Mouse (Mus musculus) heart, embryonic 14.5 days (tissue): ENCODE data around the gene Zfhx3. TPM values are rescaled to one million over a fixed set of nuclear protein-coding genes. Genes with fewer than 3 reads are reported as not detected.

Experiments used
- ATAC-seq: fragments of 200-750 bp; cut with Nextera tagmentation; 2 replicates; pipeline ENCODE4 v1.8.0; 2017; ENCODE audit warnings: low read depth, moderate TSS enrichment; ENCODE audit not compliant: insufficient number of reproducible peaks, insufficient read depth, low FRiP score
- H3K27ac ChIP-seq, 2 experiments: fragments of 200-500 bp in 1 of 2; fragments of 300-500 bp in 1 of 2; sonication (generic) in 1 of 2; replicated peaks in 1 of 2; 2 replicates each; pipeline ENCODE4 v1.5.1; 2012 to 2014; ENCODE audit warnings: low read depth in 2 of 2, low read length in 2 of 2, control low read depth in 1 of 2, mild to moderate bottlenecking in 1 of 2, mixed read lengths in 1 of 2; ENCODE audit not compliant: control insufficient read depth in 1 of 2, insufficient read depth in 1 of 2
- H3K27me3 ChIP-seq: fragments of 300-500 bp; sonication (generic); 2 replicates; pipeline ENCODE4 v1.6.1; 2014; ENCODE audit warnings: mild to moderate bottlenecking, low read length, control low read depth; ENCODE audit not compliant: control insufficient read depth, insufficient read depth
- H3K36me3 ChIP-seq: fragments of 300-500 bp; sonication (generic); 2 replicates; pipeline ENCODE4 v1.6.1; 2014; ENCODE audit warnings: mild to moderate bottlenecking, control low read depth, low read length, mixed read lengths; ENCODE audit not compliant: control insufficient read depth, insufficient read depth
- H3K4me1 ChIP-seq, 2 experiments: fragments of 200-500 bp in 1 of 2; fragments of 300-500 bp in 1 of 2; sonication (generic) in 1 of 2; 2 replicates each; pipeline ENCODE4 v1.6.1; 2012 to 2014; ENCODE audit warnings: low read length in 2 of 2, control low read depth in 1 of 2, mixed read lengths in 1 of 2; ENCODE audit not compliant: control insufficient read depth in 2 of 2, insufficient read depth in 2 of 2
- H3K4me2 ChIP-seq: fragments of 300-500 bp; sonication (generic); 2 replicates; pipeline ENCODE4 v1.6.1; 2014; ENCODE audit warnings: mild to moderate bottlenecking, low read length
- H3K4me3 ChIP-seq, 2 experiments: fragments of 200-500 bp in 1 of 2; fragments of 300-500 bp in 1 of 2; sonication (generic) in 1 of 2; 2 replicates each; pipeline ENCODE4 v1.5.1; 2012 to 2014; ENCODE audit warnings: low read length in 2 of 2, mild to moderate bottlenecking in 2 of 2, control low read depth in 1 of 2, low read depth in 1 of 2, moderate library complexity in 1 of 2; ENCODE audit not compliant: control insufficient read depth in 1 of 2, insufficient read depth in 1 of 2
- H3K9ac ChIP-seq: fragments of 300-500 bp; sonication (generic); 2 replicates; pipeline ENCODE4 v1.6.1; 2014; ENCODE audit warnings: mild to moderate bottlenecking, low read length
- H3K9me3 ChIP-seq: fragments of 300-500 bp; sonication (generic); 2 replicates; pipeline ENCODE4 v1.6.1; 2016; ENCODE audit warnings: low read length, control low read depth; ENCODE audit not compliant: control insufficient read depth
- WGBS: fragments of 180-500 bp; shearing (Covaris S2); extraction: QIAGEN DNeasy Blood & Tissue Kit; methylation state at CpG from one replicate; pipeline ENCODE4 v1.1.7; 2014; 5-methylcytosine and 5-hydroxymethylcytosine counted together
- polyA plus RNA-seq: library from polyadenylated mRNA; unstranded; fragments of >200 nt; fragmentation: Nextera tagmentation; extraction: Ambion mirVana; gene quantifications from 2 replicates; pipeline ENCODE4 v1.2.1, GENCODE M21; 2014

Zfhx3 gene
- polyA plus RNA-seq, 1 experiment from 2014 or later, result 6.4 TPM

- no peak overlapping the region for H3K9ac ChIP-seq
- no peaks in the 10 kb centered on the region for H3K27me3 ChIP-seq
- no peak overlapping the region for H3K4me2 ChIP-seq
- no peak overlapping the region for H3K27ac ChIP-seq
- H3K36me3 ChIP-seq, result no peaks in the 10 kb centered on the region
- H3K4me3 ChIP-seq, result no peak overlapping the region
- 85% methylated on average over 7 of the region's 7 CpGs for WGBS
- H3K4me1 ChIP-seq, result no peaks in the 10 kb centered on the region
- no peaks in the 10 kb centered on the region for H3K9me3 ChIP-seq
- no peak for ATAC-seq
Measured at GRCm38 (mm10) chr8:108529421-108529820, 587.0 kb downstream of the Zfhx3 start.

- peaks cover 0 to 11% of the 10 kb centered on the region in 2 experiments; a peak in 3 of 4 replicates for H3K4me1 ChIP-seq
- no peak overlapping the region for H3K4me2 ChIP-seq
Measured at GRCm38 (mm10) chr8:108535121-108535876, 592.9 kb downstream of the Zfhx3 start.

DNA sequence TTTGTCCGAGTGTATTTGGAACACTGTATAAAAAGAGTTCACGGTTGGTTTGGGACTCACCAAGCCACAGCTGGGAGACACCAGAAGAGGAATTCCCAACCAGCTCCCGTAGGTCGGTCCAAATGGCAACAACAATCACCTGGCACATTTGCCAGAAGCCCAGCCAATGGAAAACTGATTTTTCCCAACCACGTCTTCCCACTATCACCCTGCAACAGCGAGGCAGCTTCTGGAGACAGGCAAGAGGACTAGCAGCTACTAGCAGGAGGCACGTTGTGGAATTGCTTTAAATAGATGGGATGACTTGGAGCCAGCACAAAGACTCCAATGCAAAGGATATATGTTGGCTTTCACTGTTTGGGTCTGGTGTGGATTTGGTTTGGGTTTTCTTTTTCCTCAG, 593.7 kb downstream of the Zfhx3 start:
- no peaks in the 10 kb centered on the region for H3K9me3 ChIP-seq
- no peaks in the 10 kb centered on the region for H3K36me3 ChIP-seq
- no peak overlapping the region for H3K27ac ChIP-seq
- H3K9ac ChIP-seq, result no peak overlapping the region
- WGBS, result 71% methylated on average over 7 of the region's 7 CpGs
- H3K4me2 ChIP-seq, result no peak overlapping the region
- H3K4me1 ChIP-seq, result peaks cover 0 to 11% of the 10 kb centered on the region in 2 experiments; a peak in 3 of 4 replicates
- H3K4me3 ChIP-seq, result no peak overlapping the region
- no peak for ATAC-seq
- H3K27me3 ChIP-seq, result peaks cover 15% of the 10 kb centered on the region; the same call in 1 of the 2 replicates

More at GRCm38 (mm10) chr8:108535121-108535876, 592.9 kb downstream of the Zfhx3 start:
- Histone ChIP-seq H3K4me3 (no peak overlapping the region), H3K36me3 (no peaks in the 10 kb centered on the region), H3K27me3 (peaks cover 15% of the 10 kb centered on the region; the same call in 1 of the 2 replicates), H3K9me3 (no peaks in the 10 kb centered on the region), H3K9ac (no peak overlapping the region), H3K27ac (no peak overlapping the region)
- 81% methylated on average over 16 of the region's 16 CpGs for WGBS
- no peak for ATAC-seq

- no peaks in the 10 kb centered on the region for H3K36me3 ChIP-seq
- no peak overlapping the region for H3K4me2 ChIP-seq
- no peak for ATAC-seq
- no peaks in the 10 kb centered on the region for H3K9me3 ChIP-seq
- 66% methylated on average over 15 of the region's 15 CpGs for WGBS
- no peak overlapping the region for H3K27ac ChIP-seq
- peaks cover 0 to 11% of the 10 kb centered on the region in 2 experiments; a peak in 3 of 4 replicates for H3K4me1 ChIP-seq
- H3K4me3 ChIP-seq, result no peak overlapping the region
- no peak overlapping the region for H3K9ac ChIP-seq
- peaks cover 15% of the 10 kb centered on the region; the same call in 1 of the 2 replicates for H3K27me3 ChIP-seq
Measured at GRCm38 (mm10) chr8:108536911-108537351, 594.5 kb downstream of the Zfhx3 start.

DNA sequence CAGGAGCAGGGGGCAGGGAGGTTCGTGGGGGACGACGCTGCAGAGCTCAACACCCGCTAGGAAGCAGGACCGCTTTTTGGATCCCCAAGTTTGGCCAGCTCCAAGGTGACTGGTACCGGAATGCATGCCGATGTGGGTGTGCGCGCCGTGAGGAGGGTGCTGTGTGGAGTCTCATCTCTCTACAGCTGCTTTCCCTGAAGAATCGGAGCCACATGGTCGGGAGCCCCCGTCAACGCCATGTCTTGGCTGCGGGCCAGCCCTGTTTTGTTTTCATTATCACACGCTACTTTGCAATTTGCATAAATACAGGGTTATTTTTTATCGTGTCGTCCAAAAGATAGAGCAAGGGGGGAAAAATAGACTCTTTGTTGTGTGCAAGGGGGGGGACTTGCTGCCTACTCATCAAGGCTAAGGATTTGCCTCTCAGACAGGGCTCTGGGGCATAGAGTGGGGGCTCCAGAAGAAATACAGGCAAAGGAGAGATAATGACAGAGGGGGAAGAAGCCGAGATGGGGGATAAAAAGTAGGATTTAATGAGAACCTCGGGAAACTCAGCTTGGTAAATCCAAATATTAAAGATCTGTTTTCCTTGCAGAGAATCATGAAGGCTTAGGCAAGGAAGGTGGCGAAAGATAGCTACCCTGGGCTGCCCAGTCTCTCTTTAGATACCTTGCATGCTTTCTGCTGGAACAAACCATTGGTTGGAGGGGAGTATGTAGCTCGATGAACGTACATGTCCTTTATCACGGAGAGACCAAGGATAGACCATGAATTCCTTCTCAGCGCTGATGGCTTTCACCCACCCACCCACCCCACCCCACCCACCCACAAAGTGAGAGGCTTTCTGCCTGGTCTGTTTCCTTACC, 595.5 kb downstream of the Zfhx3 start:
- H3K27me3 ChIP-seq, result peaks cover 15% of the 10 kb centered on the region; the same call in 1 of the 2 replicates
- WGBS, result 65% methylated on average over 25 of the region's 25 CpGs
- peak overlapping the region; percentile 18; the same call in 1 of the 2 replicates for H3K4me2 ChIP-seq
- no peak overlapping the region for H3K9ac ChIP-seq
- no peak; the same call in 1 of the 2 replicates for ATAC-seq
- H3K4me1 ChIP-seq, result peaks cover 0 to 11% of the 10 kb centered on the region in 2 experiments; a peak in 3 of 4 replicates
- no peaks in the 10 kb centered on the region for H3K36me3 ChIP-seq
- no peak overlapping the region for H3K27ac ChIP-seq
- H3K4me3 ChIP-seq, result no peak overlapping the region
- no peaks in the 10 kb centered on the region for H3K9me3 ChIP-seq

DNA sequence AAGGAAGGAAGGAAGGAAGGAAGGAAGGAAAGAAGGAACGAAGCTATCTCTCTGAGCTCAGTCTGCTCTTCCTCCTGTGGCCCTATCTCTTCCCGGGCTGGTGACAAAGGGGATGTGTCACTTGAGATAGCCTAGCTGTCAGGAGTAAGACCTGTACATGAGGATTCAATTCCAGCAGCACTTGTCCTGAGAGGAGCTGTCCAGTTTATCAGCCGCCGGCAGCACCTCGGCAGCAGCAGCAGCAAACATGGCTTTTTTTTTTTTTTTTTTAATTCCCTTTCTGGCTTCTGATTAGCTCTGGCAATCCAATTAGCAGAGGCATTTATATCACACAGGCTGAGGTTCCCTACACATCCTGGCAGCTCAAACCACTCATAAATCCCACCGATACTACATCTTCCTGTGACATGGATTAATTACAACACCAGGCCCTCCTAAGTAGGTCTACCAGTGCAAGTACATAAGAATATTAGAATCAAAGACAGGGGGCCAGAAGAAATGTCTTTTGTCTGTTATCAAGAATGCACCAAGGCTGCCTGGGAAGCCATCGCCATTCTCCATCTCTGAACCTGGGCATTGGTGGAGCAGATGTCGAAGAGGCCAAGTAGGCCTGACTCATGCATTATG, 596.6 kb downstream of the Zfhx3 start:
- 22% methylated on average over 8 of the region's 8 CpGs for WGBS
- ATAC-seq, result no peak
- H3K4me2 ChIP-seq, result no peak overlapping the region
- peaks cover 0 to 11% of the 10 kb centered on the region in 2 experiments; a peak in 3 of 4 replicates for H3K4me1 ChIP-seq
- H3K9me3 ChIP-seq, result no peaks in the 10 kb centered on the region
- peaks cover 15% of the 10 kb centered on the region; the same call in 1 of the 2 replicates for H3K27me3 ChIP-seq
- no peak overlapping the region for H3K9ac ChIP-seq
- no peak overlapping the region for H3K4me3 ChIP-seq
- no peaks in the 10 kb centered on the region for H3K36me3 ChIP-seq
- H3K27ac ChIP-seq, result no peak overlapping the region

- Histone ChIP-seq H3K4me2 (no peak overlapping the region), H3K9me3 (no peaks in the 10 kb centered on the region), H3K4me3 (no peak overlapping the region), H3K4me1 (no peaks in the 10 kb centered on the region), H3K27me3 (no peaks in the 10 kb centered on the region), H3K9ac (no peak overlapping the region), H3K36me3 (no peaks in the 10 kb centered on the region), H3K27ac (no peak overlapping the region)
- 79% methylated on average over 8 of the region's 8 CpGs for WGBS
- no peak for ATAC-seq
Measured at GRCm38 (mm10) chr8:108552518-108552917, 610.1 kb downstream of the Zfhx3 start.
